Mouse (Mus musculus): ENCODE results near the gene Eps8.
A peak's percentile ranks its signal among the peaks of the same experiment; 100 is the strongest.

The Eps8 gene

GRCm38 (mm10) chr6:137570019-137570418 lies 84.7 kb downstream of the Eps8 start:
- no peak for DNase-seq (ENCODE audit: low spot score in 2 of 2)

- DNase-seq (ENCODE audit: low spot score in 2 of 2) = no peak
These were observed 85.6 kb downstream of the Eps8 start for GRCm38 (mm10) chr6:137569071-137569470.

GRCm38 (mm10) chr6:137565890-137566289 lies 88.8 kb downstream of the Eps8 start:
- DNase-seq (ENCODE audit: low spot score in 2 of 2) = no peak

- DNase-seq (ENCODE audit: low spot score in 2 of 2) = no peak
These were observed 89.2 kb downstream of the Eps8 start for GRCm38 (mm10) chr6:137565454-137565853.

- no peak for DNase-seq (ENCODE audit: low spot score in 2 of 2)
These were observed 94.3 kb downstream of the Eps8 start for GRCm38 (mm10) chr6:137560358-137560859.

- no peak for DNase-seq (ENCODE audit: low spot score in 2 of 2)
These were observed 95.8 kb downstream of the Eps8 start for GRCm38 (mm10) chr6:137558840-137559239.

- no peak for DNase-seq (ENCODE audit: low spot score in 2 of 2)
These were observed 97.0 kb downstream of the Eps8 start for GRCm38 (mm10) chr6:137557671-137558070.

- no peak for DNase-seq (ENCODE audit: low spot score in 2 of 2)
These were observed 97.5 kb downstream of the Eps8 start for GRCm38 (mm10) chr6:137557159-137557558.

- no peak for DNase-seq (ENCODE audit: low spot score in 2 of 2)
These were observed 98.0 kb downstream of the Eps8 start for GRCm38 (mm10) chr6:137556636-137557035.

GRCm38 (mm10) chr6:137550181-137550580 lies 104.5 kb downstream of the Eps8 start:
- no peak for DNase-seq (ENCODE audit: low spot score in 2 of 2)

- no peak for DNase-seq (ENCODE audit: low spot score in 2 of 2)
These were observed 106.1 kb downstream of the Eps8 start for GRCm38 (mm10) chr6:137548613-137549012.

GRCm38 (mm10) chr6:137547555-137547954 lies 107.1 kb downstream of the Eps8 start:
- DNase-seq (ENCODE audit: low spot score in 2 of 2) = no peak

GRCm38 (mm10) chr6:137546101-137546500 lies 108.6 kb downstream of the Eps8 start:
- no peak for DNase-seq (ENCODE audit: low spot score in 2 of 2)

- no peak for DNase-seq (ENCODE audit: low spot score in 2 of 2)
These were observed 109.3 kb downstream of the Eps8 start for GRCm38 (mm10) chr6:137545341-137545740.

GRCm38 (mm10) chr6:137542231-137543152 lies 112.2 kb downstream of the Eps8 start:
- no peak for DNase-seq (ENCODE audit: low spot score in 2 of 2)

GRCm38 (mm10) chr6:137541216-137542176 lies 113.2 kb downstream of the Eps8 start:
- peak in 1 of 2 experiments; percentile 11 for DNase-seq (ENCODE audit: low spot score in 2 of 2)

- no peak for DNase-seq (ENCODE audit: low spot score in 2 of 2)
These were observed 113.9 kb downstream of the Eps8 start for GRCm38 (mm10) chr6:137540800-137541199.

- no peak for DNase-seq (ENCODE audit: low spot score in 2 of 2)
These were observed 114.3 kb downstream of the Eps8 start for GRCm38 (mm10) chr6:137540346-137540745.

GRCm38 (mm10) chr6:137539219-137539618 lies 115.5 kb downstream of the Eps8 start:
- no peak for DNase-seq (ENCODE audit: low spot score in 2 of 2)

- no peak for DNase-seq (ENCODE audit: low spot score in 2 of 2)
These were observed 121.9 kb downstream of the Eps8 start for GRCm38 (mm10) chr6:137532758-137533157.

GRCm38 (mm10) chr6:137525769-137526168 lies 128.9 kb downstream of the Eps8 start:
- DNase-seq (ENCODE audit: low spot score in 2 of 2) = no peak

GRCm38 (mm10) chr6:137520343-137520704 lies 134.4 kb downstream of the Eps8 start:
- no peak for DNase-seq (ENCODE audit: low spot score in 2 of 2)

Measured in thymus, postnatal 10 days (tissue).